8 mouse cellular contexts compared by ENCODE assay signal in the genomic region with DNA sequence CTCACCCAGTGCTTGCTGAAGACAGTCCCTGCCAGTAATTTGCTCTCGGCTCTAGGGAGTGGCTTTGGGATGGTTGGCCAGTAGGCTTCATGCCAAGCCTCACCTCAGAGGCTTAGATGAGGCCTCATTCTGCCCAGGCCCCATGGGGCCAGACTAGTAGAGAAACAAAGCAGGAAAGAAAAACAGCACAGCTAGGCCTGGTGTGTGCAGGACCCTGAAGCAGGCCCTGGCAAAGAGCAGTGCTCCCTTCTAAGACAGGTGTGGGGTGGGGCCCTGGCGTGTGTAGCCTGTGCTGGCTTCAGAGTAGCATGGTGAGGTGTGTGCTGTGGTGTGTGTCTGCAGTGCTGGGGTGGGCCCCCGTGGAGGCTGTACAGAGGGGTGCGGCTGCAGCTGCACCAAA. TPM values are rescaled to one million over a fixed set of nuclear protein-coding genes. Genes with fewer than 3 reads are reported as not detected.
DNase-seq lines count a peak whose midpoint lies in the region; ATAC-seq and TF ChIP-seq lines count a peak whose summit lies in the region.

No protein-coding gene starts in this region.

- ATAC-seq in G1E (ENCODE audit: extremely low read depth, insufficient number of reproducible peaks, low FRiP score, poor library complexity, severe bottlenecking) = no peak
- ATAC-seq in hindbrain, embryonic 11.5 days (ENCODE audit: low FRiP score) = peak; percentile 61; the same call in 1 of the 2 replicates
- no peak for ATAC-seq in liver, embryonic 13.5 days (ENCODE audit: low read depth)

- no peaks in the 10 kb centered on the region for H3K9me3 ChIP-seq in G1E (replicated peaks)
- no peaks in the 10 kb centered on the region for H3K9me3 ChIP-seq in hindbrain, embryonic 11.5 days (ENCODE audit: control insufficient read depth, low read length)
- no peaks in the 10 kb centered on the region for H3K9me3 ChIP-seq in liver, embryonic 13.5 days (replicated peaks)

- no peak overlapping the region for H3K4me2 ChIP-seq in hindbrain, embryonic 11.5 days (replicated peaks; ENCODE audit: low read depth, low read length)
- peak overlapping the region; percentile 71 for H3K4me2 ChIP-seq in liver, embryonic 13.5 days

- no peak overlapping the region for H3K9ac ChIP-seq in hindbrain, embryonic 11.5 days (ENCODE audit: low read depth, low read length)
- H3K9ac ChIP-seq in liver, embryonic 13.5 days = peak overlapping the region; percentile 83

- 55% methylated on average over 4 of the region's 4 CpGs for WGBS in hindbrain, embryonic 11.5 days
- 53% methylated on average over 4 of the region's 4 CpGs for WGBS in liver, embryonic 13.5 days (ENCODE audit: insufficient replicate concordance)

- H3K36me3 ChIP-seq in G1E (replicated peaks) = peaks cover 98% of the 10 kb centered on the region
- 0 out of 2 replicates have a peak, but pooled peaks cover 4% of the 10 kb centered on the region for H3K36me3 ChIP-seq in hindbrain, embryonic 11.5 days (ENCODE audit: control insufficient read depth, insufficient read depth, low read length)
- peaks cover 81% of the 10 kb centered on the region for H3K36me3 ChIP-seq in liver, embryonic 13.5 days

- peaks cover 63% of the 10 kb centered on the region for H3K4me1 ChIP-seq in G1E (ENCODE audit: insufficient read depth, low read depth, low read length)
- H3K4me1 ChIP-seq in hindbrain, embryonic 11.5 days (replicated peaks; ENCODE audit: control insufficient read depth, insufficient read depth, low read length) = peaks cover 7% of the 10 kb centered on the region
- H3K4me1 ChIP-seq in liver, embryonic 13.5 days (replicated peaks) = peaks cover 89% of the 10 kb centered on the region

- H3K27ac ChIP-seq in hindbrain, embryonic 11.5 days (ENCODE audit: low read depth, low read length) = 0 out of 2 replicates have a peak overlapping the region, but pooled peaks have one; percentile 17
- H3K27ac ChIP-seq in liver, embryonic 13.5 days = peak overlapping the region; percentile 99

- no peak for TF ChIP-seq CTCF in G1E (IDR thresholded peaks at IDR 0.05; ENCODE audit: low read depth, low read length)

- peak; percentile 38 to 43 for DNase-seq in cerebellum, postnatal 14 days
- DNase-seq in cerebellum, adult 11 months = no peak
- no peak for DNase-seq in G1E (ENCODE audit: low spot score)
- DNase-seq in hindbrain, embryonic 11.5 days (ENCODE audit: low spot score) = no peak
- no peak for DNase-seq in liver, embryonic 13.5 days
- DNase-seq in thymus, postnatal 25 days = peak; percentile 66
- DNase-seq in urinary bladder, postnatal 4 days (ENCODE audit: low spot score in 2 of 2) = no peak
- DNase-seq in lung, adult 18-20 months = no peak

- H3K27me3 ChIP-seq in G1E (ENCODE audit: insufficient read depth, low read length) = no peaks in the 10 kb centered on the region
- H3K27me3 ChIP-seq in hindbrain, embryonic 11.5 days (ENCODE audit: control insufficient read depth, insufficient read depth, low read length) = no peaks in the 10 kb centered on the region
- H3K27me3 ChIP-seq in liver, embryonic 13.5 days = no peaks in the 10 kb centered on the region

- H3K4me3 ChIP-seq in G1E (ENCODE audit: low read depth, low read length) = peak overlapping the region; percentile 45; the same call in 1 of the 2 replicates
- no peak overlapping the region for H3K4me3 ChIP-seq in hindbrain, embryonic 11.5 days (ENCODE audit: low read depth, low read length)
- peak overlapping the region; percentile 6 for H3K4me3 ChIP-seq in liver, embryonic 13.5 days (replicated peaks)

RNA-seq across cellular contexts. Expression of gene Hs6st1, which starts 20.2 kb away (rescaled TPM):
- total RNA-seq in G1E (2014; fragmentation: Nextera tagmentation) (62.9 and 66.0 TPM in 2 replicates), G1E (2017) (29.3 and 32.2 TPM in 2 replicates)
- polyA plus RNA-seq in G1E (2012) = 49.9 and 54.9 TPM in 2 replicates
- 10.7 and 14.9 TPM in 2 replicates for polyA plus RNA-seq in hindbrain, embryonic 11.5 days (2014; fragmentation: Nextera tagmentation; extraction: Ambion mirVana)
- 4.6 and 6.1 TPM in 2 replicates for polyA plus RNA-seq in liver, embryonic 13.5 days (2015; fragmentation: Nextera tagmentation; extraction: Ambion mirVana)

Comparison
In these comparisons a context has a peak if more than half of its experiments do, and no peak if none do; other contexts are left out.
1. DNase-seq: peak in cerebellum, postnatal 14 days (2 of 2) and thymus, postnatal 25 days (single experiment); none in cerebellum, adult 11 months (single experiment), G1E (single experiment), hindbrain, embryonic 11.5 days (single experiment), liver, embryonic 13.5 days (single experiment), urinary bladder, postnatal 4 days (0 of 2) and lung, adult 18-20 months (0 of 2).